Mouse (Mus musculus) thymus, adult 2 months (tissue): Measurements from ENCODE around the gene Dock3. TPM values are rescaled to one million over a fixed set of nuclear protein-coding genes. Genes with fewer than 3 reads are reported as not detected.

Source experiments
- DNase-seq: peaks from one replicate; pipeline ENCODE4 v3.0.0; 2021
- H3K27ac ChIP-seq: fragments of 200-500 bp; 2 replicates; pipeline ENCODE4 v1.5.1; 2012; ENCODE audit warnings: low read length, control low read depth; ENCODE audit not compliant: control insufficient read depth, insufficient read depth
- H3K27me3 ChIP-seq: fragments of 200-500 bp; 2 replicates; pipeline ENCODE4 v1.6.1; 2012; ENCODE audit warnings: mild to moderate bottlenecking, low read length, moderate library complexity, mixed read lengths; ENCODE audit not compliant: control insufficient read depth, insufficient read depth
- H3K36me3 ChIP-seq: fragments of 200-500 bp; 2 replicates; pipeline ENCODE4 v1.6.1; 2012; ENCODE audit warnings: mild to moderate bottlenecking, low read length, moderate library complexity; ENCODE audit not compliant: control insufficient read depth, insufficient read depth
- H3K4me1 ChIP-seq: fragments of 200-500 bp; replicated peaks from 2 replicates; pipeline ENCODE4 v1.6.1; 2012; ENCODE audit warnings: low read length; ENCODE audit not compliant: control insufficient read depth, insufficient read depth
- H3K4me3 ChIP-seq: fragments of 200-500 bp; 2 replicates; pipeline ENCODE4 v1.5.1; 2012; ENCODE audit warnings: mild to moderate bottlenecking, low read length, control low read depth, moderate library complexity; ENCODE audit not compliant: control insufficient read depth, insufficient read depth
- CTCF ChIP-seq: fragments of 200-500 bp; IDR thresholded peaks from 2 replicates; pipeline ENCODE4 v1.5.1; 2012; ENCODE audit warnings: mild to moderate bottlenecking, control low read depth, low read length, moderate library complexity, borderline replicate concordance; ENCODE audit not compliant: control insufficient read depth, poor library complexity, insufficient read depth; ENCODE audit errors: extremely low read depth
- POLR2A ChIP-seq: fragments of 200-500 bp; IDR thresholded peaks from 2 replicates; pipeline ENCODE4 v1.6.1; 2012; ENCODE audit warnings: mild to moderate bottlenecking, low read length, control low read depth, moderate library complexity; ENCODE audit not compliant: control insufficient read depth, poor library complexity, insufficient read depth; ENCODE audit errors: extremely low read depth
- WGBS: fragments of 180-500 bp; shearing (Covaris S2); methylation state at CpG from one replicate; pipeline ENCODE4 v1.1.7; 2018; 5-methylcytosine and 5-hydroxymethylcytosine counted together
- polyA plus RNA-seq: library from polyadenylated mRNA; depleted of rRNA; stranded (reverse); fragments of >200 nt; gene quantifications from 2 replicates; pipeline ENCODE4 v1.2.3, GENCODE M21; 2012

The Dock3 gene
- polyA plus RNA-seq, 1 experiment: 3.2 TPM

GRCm38 (mm10) chr9:106883085-106883484 lies 348.6 kb downstream of the Dock3 start:
- Histone ChIP-seq H3K27ac (no peak overlapping the region), H3K4me3 (no peak overlapping the region), H3K27me3 (no peaks in the 10 kb centered on the region), H3K36me3 (peaks cover 26% of the 10 kb centered on the region), H3K4me1 (peaks cover 34% of the 10 kb centered on the region)
- 84% methylated on average over 3 of the region's 3 CpGs for WGBS
- no peak for TF ChIP-seq POLR2A
- no peak for DNase-seq

- DNase-seq: no peak
- Histone ChIP-seq H3K27ac (no peak overlapping the region), H3K36me3 (peaks cover 30% of the 10 kb centered on the region), H3K27me3 (no peaks in the 10 kb centered on the region), H3K4me1 (peaks cover 26% of the 10 kb centered on the region), H3K4me3 (no peak overlapping the region)
- 48% methylated on average over 4 of the region's 4 CpGs for WGBS
- TF ChIP-seq POLR2A: no peak
- TF ChIP-seq CTCF: no peak
Observed at GRCm38 (mm10) chr9:106882176-106882575, 349.5 kb downstream of the Dock3 start.

GRCm38 (mm10) chr9:106881071-106881755 lies 350.5 kb downstream of the Dock3 start:
- no peak for TF ChIP-seq CTCF
- TF ChIP-seq POLR2A: no peak
- H3K27me3 ChIP-seq: no peaks in the 10 kb centered on the region
- H3K4me3 ChIP-seq: no peak overlapping the region
- H3K36me3 ChIP-seq: peaks cover 40% of the 10 kb centered on the region
- no peak overlapping the region for H3K27ac ChIP-seq
- H3K4me1 ChIP-seq: peaks cover 26% of the 10 kb centered on the region
- DNase-seq: no peak
- 85% methylated on average over 4 of the region's 4 CpGs for WGBS

- H3K4me1 ChIP-seq: peaks cover 10% of the 10 kb centered on the region
- TF ChIP-seq CTCF (no peak), POLR2A (no peak)
- no peak overlapping the region for H3K4me3 ChIP-seq
- H3K27me3 ChIP-seq: no peaks in the 10 kb centered on the region
- peaks cover 57% of the 10 kb centered on the region for H3K36me3 ChIP-seq
- no peak overlapping the region for H3K27ac ChIP-seq
- no peak for DNase-seq
- WGBS: 92% methylated on average over 4 of the region's 4 CpGs
Observed at GRCm38 (mm10) chr9:106879471-106879870, 352.2 kb downstream of the Dock3 start.

GRCm38 (mm10) chr9:106876666-106877065 lies 355.0 kb downstream of the Dock3 start:
- WGBS: 98% methylated on average over 3 of the region's 3 CpGs
- H3K36me3 ChIP-seq: peaks cover 66% of the 10 kb centered on the region

GRCm38 (mm10) chr9:106874216-106874615 lies 357.5 kb downstream of the Dock3 start:
- WGBS: 96% methylated on average over 5 of the region's 5 CpGs
- H3K36me3 ChIP-seq: peaks cover 55% of the 10 kb centered on the region
- no peak overlapping the region for H3K27ac ChIP-seq
- TF ChIP-seq POLR2A: no peak
- no peak for TF ChIP-seq CTCF
- H3K27me3 ChIP-seq: no peaks in the 10 kb centered on the region
- DNase-seq: no peak
- no peaks in the 10 kb centered on the region for H3K4me1 ChIP-seq
- H3K4me3 ChIP-seq: no peak overlapping the region

More at GRCm38 (mm10) chr9:106876666-106877065, 355.0 kb downstream of the Dock3 start:
- H3K27ac ChIP-seq: no peak overlapping the region
- no peak for DNase-seq
- TF ChIP-seq POLR2A (no peak), CTCF (no peak)
- H3K4me1 ChIP-seq: no peaks in the 10 kb centered on the region
- H3K27me3 ChIP-seq: no peaks in the 10 kb centered on the region
- no peak overlapping the region for H3K4me3 ChIP-seq

- WGBS: 80% methylated on average over 11 of the region's 11 CpGs
- Histone ChIP-seq H3K4me1 (no peaks in the 10 kb centered on the region), H3K27ac (no peak overlapping the region), H3K27me3 (no peaks in the 10 kb centered on the region), H3K4me3 (no peak overlapping the region), H3K36me3 (peaks cover 64% of the 10 kb centered on the region)
- TF ChIP-seq CTCF (no peak), POLR2A (no peak)
- DNase-seq: no peak
Observed at GRCm38 (mm10) chr9:106858036-106858435, 373.7 kb downstream of the Dock3 start.
